28 mouse cellular contexts compared by ENCODE assay signal in genomic region chr1:89521935-89522535, GRCm38 (mm10).
DNase-seq lines count a peak whose midpoint lies in the region; ATAC-seq and TF ChIP-seq lines count a peak whose summit lies in the region.
"Had no signal": no experiment of that assay in that cellular context is flagged by ENCODE, and none has a peak within 500 bp of the region (broad histone marks: within the 10 kb centered on the region; RNA-seq: fewer than 3 reads in every experiment).

No protein-coding gene starts in this region.

- H3K9me3 ChIP-seq in kidney, postnatal 0 days (replicated peaks; ENCODE audit: low read length), result no peaks in the 10 kb centered on the region
- H3K9me3 ChIP-seq in neural tube, embryonic 13.5 days, result no peaks in the 10 kb centered on the region
- H3K9me3 ChIP-seq in neural tube, embryonic 15.5 days (replicated peaks), result no peaks in the 10 kb centered on the region
- H3K9me3 ChIP-seq in kidney, embryonic 15.5 days (replicated peaks), result no peaks in the 10 kb centered on the region
- H3K9me3 ChIP-seq in kidney, embryonic 14.5 days (ENCODE audit: control insufficient read depth, low read length), result no peaks in the 10 kb centered on the region
- H3K9me3 ChIP-seq: forebrain, embryonic 10.5 days; liver, embryonic 12.5 days; stomach, embryonic 15.5 days had no signal

- 57% methylated on average over 17 of the region's 17 CpGs for WGBS in kidney, postnatal 0 days
- 37% methylated on average over 17 of the region's 17 CpGs for WGBS in neural tube, embryonic 13.5 days
- 38% methylated on average over 17 of the region's 17 CpGs for WGBS in neural tube, embryonic 15.5 days
- WGBS in kidney, embryonic 15.5 days, result 69% methylated on average over 17 of the region's 17 CpGs
- 77% methylated on average over 17 of the region's 17 CpGs for WGBS in kidney, embryonic 14.5 days

- ATAC-seq in kidney, postnatal 0 days (replicated peaks; ENCODE audit: low FRiP score, low read depth), result 0 out of 2 replicates have a peak, but pooled peaks have one; percentile 19
- no peak for ATAC-seq in neural tube, embryonic 13.5 days (ENCODE audit: low read depth)
- no peak for ATAC-seq in neural tube, embryonic 15.5 days (ENCODE audit: low FRiP score)
- no peak for ATAC-seq in kidney, embryonic 15.5 days (replicated peaks; ENCODE audit: low FRiP score)
- ATAC-seq in kidney, embryonic 14.5 days (ENCODE audit: low FRiP score, low TSS enrichment), result no peak
- ATAC-seq: liver, embryonic 12.5 days had no signal

- H3K4me2 ChIP-seq in kidney, postnatal 0 days (ENCODE audit: low read length), result no peak overlapping the region
- no peak overlapping the region for H3K4me2 ChIP-seq in neural tube, embryonic 13.5 days
- no peak overlapping the region for H3K4me2 ChIP-seq in neural tube, embryonic 15.5 days
- H3K4me2 ChIP-seq in kidney, embryonic 15.5 days, result no peak overlapping the region
- H3K4me2 ChIP-seq in kidney, embryonic 14.5 days (replicated peaks; ENCODE audit: low read depth, low read length), result no peak overlapping the region
- H3K4me2 ChIP-seq: heart, embryonic 11.5 days; liver, embryonic 12.5 days; lung, embryonic 14.5 days; stomach, embryonic 15.5 days had no signal

- H3K27ac ChIP-seq in kidney, postnatal 0 days, result no peak overlapping the region
- H3K27ac ChIP-seq in neural tube, embryonic 13.5 days (replicated peaks), result no peak overlapping the region
- no peak overlapping the region for H3K27ac ChIP-seq in neural tube, embryonic 15.5 days (replicated peaks)
- no peak overlapping the region for H3K27ac ChIP-seq in kidney, embryonic 15.5 days
- no peak overlapping the region for H3K27ac ChIP-seq in kidney, embryonic 14.5 days (ENCODE audit: low read depth, low read length)
- H3K27ac ChIP-seq: left cerebral cortex, adult 2 months; liver, embryonic 12.5 days; stomach, embryonic 15.5 days had no signal

- no peak for DNase-seq in kidney, postnatal 0 days (ENCODE audit: low spot score)
- DNase-seq in kidney, postnatal 10 days, result no peak
- DNase-seq in ZHBTc4 (ENCODE audit: low read depth, low spot score), result peak; percentile 78
- DNase-seq: adrenal gland, postnatal 14 days; B cell, adult 2 months; cerebellum, adult 11 months; cerebellum, postnatal 10 days; heart, postnatal 10 days; kidney, adult 18-20 months; kidney, postnatal 4 days; layer of hippocampus, adult 9-11 months; left cerebral cortex, postnatal 4 days; lung, embryonic 14.5 days; lung, postnatal 4 days; right cerebral cortex, postnatal 14 days; spleen, adult 18-20 months; thymus, adult 18-20 months; thymus, postnatal 4 days had no signal

- no peak for TF ChIP-seq CTCF in kidney, postnatal 0 days (IDR thresholded peaks at IDR 0.05; ENCODE audit: low read depth)

- H3K27me3 ChIP-seq in kidney, postnatal 0 days (ENCODE audit: insufficient read depth, low read length), result no peaks in the 10 kb centered on the region
- H3K27me3 ChIP-seq in neural tube, embryonic 13.5 days, result no peaks in the 10 kb centered on the region
- no peaks in the 10 kb centered on the region for H3K27me3 ChIP-seq in neural tube, embryonic 15.5 days (replicated peaks)
- H3K27me3 ChIP-seq in kidney, embryonic 15.5 days, result no peaks in the 10 kb centered on the region
- no peaks in the 10 kb centered on the region for H3K27me3 ChIP-seq in kidney, embryonic 14.5 days (ENCODE audit: control insufficient read depth, insufficient read depth, low read length)
- H3K27me3 ChIP-seq: liver, embryonic 12.5 days; Patski; stomach, embryonic 15.5 days had no signal

- no peak overlapping the region for H3K9ac ChIP-seq in kidney, postnatal 0 days (ENCODE audit: low read depth, low read length)
- H3K9ac ChIP-seq in neural tube, embryonic 13.5 days, result peak overlapping the region; percentile 13; the same call in 1 of the 2 replicates
- no peak overlapping the region for H3K9ac ChIP-seq in neural tube, embryonic 15.5 days (replicated peaks)
- H3K9ac ChIP-seq in kidney, embryonic 15.5 days, result no peak overlapping the region
- no peak overlapping the region for H3K9ac ChIP-seq in kidney, embryonic 14.5 days (ENCODE audit: low read depth, low read length)
- H3K9ac ChIP-seq: liver, embryonic 12.5 days; lung, embryonic 14.5 days; stomach, embryonic 15.5 days had no signal

- H3K4me1 ChIP-seq in kidney, postnatal 0 days (replicated peaks; ENCODE audit: insufficient read depth, low read length), result 0 out of 2 replicates have a peak, but pooled peaks cover 13% of the 10 kb centered on the region
- peaks cover 86% of the 10 kb centered on the region for H3K4me1 ChIP-seq in neural tube, embryonic 13.5 days (replicated peaks)
- peaks cover 74% of the 10 kb centered on the region for H3K4me1 ChIP-seq in neural tube, embryonic 15.5 days
- H3K4me1 ChIP-seq in kidney, embryonic 15.5 days, result peaks cover 68% of the 10 kb centered on the region
- H3K4me1 ChIP-seq in kidney, embryonic 14.5 days (ENCODE audit: control insufficient read depth, insufficient read depth, low read length), result peaks cover 18% of the 10 kb centered on the region

- no peak overlapping the region for H3K4me3 ChIP-seq in kidney, postnatal 0 days (replicated peaks; ENCODE audit: low read depth, low read length)
- H3K4me3 ChIP-seq in neural tube, embryonic 13.5 days, result no peak overlapping the region
- no peak overlapping the region for H3K4me3 ChIP-seq in neural tube, embryonic 15.5 days (replicated peaks)
- no peak overlapping the region for H3K4me3 ChIP-seq in kidney, embryonic 15.5 days (replicated peaks)
- no peak overlapping the region for H3K4me3 ChIP-seq in kidney, embryonic 14.5 days (ENCODE audit: low read length)
- H3K4me3 ChIP-seq: forebrain, embryonic 10.5 days; left cerebral cortex, adult 2 months; liver, embryonic 12.5 days; stomach, embryonic 15.5 days had no signal

- no peaks in the 10 kb centered on the region for H3K36me3 ChIP-seq in kidney, postnatal 0 days (ENCODE audit: insufficient read depth, low read length)
- H3K36me3 ChIP-seq in neural tube, embryonic 13.5 days, result no peaks in the 10 kb centered on the region
- no peaks in the 10 kb centered on the region for H3K36me3 ChIP-seq in neural tube, embryonic 15.5 days
- no peaks in the 10 kb centered on the region for H3K36me3 ChIP-seq in kidney, embryonic 15.5 days
- no peaks in the 10 kb centered on the region for H3K36me3 ChIP-seq in kidney, embryonic 14.5 days (ENCODE audit: control insufficient read depth, insufficient read depth, low read length)
- H3K36me3 ChIP-seq: forebrain, embryonic 10.5 days; liver, embryonic 12.5 days; stomach, embryonic 15.5 days had no signal
